Mouse (Mus musculus): ENCODE results near the gene Higd1a. TPM values are rescaled to one million over a fixed set of nuclear protein-coding genes. Genes with fewer than 3 reads are reported as not detected.

The Higd1a gene
- 110 TPM for polyA plus RNA-seq (2017; shearing (Covaris generic))

DNA sequence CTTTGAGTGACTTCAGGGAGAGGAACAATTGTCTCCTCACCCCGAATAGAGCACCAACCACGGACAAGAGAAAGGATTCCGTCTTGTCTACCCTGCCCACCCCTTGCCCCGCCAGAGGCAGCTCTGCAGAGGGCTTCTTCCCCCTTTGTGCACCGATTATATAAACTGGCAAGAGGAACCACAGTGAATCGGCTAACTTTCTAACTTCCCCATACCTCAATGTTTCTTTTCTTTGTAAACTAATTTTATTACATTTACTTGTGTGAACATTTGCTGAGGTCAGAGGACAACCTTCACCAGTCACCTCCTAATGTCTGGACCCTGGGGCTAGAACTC is at the start of gene Higd1a:
Gene Higd1a (minus strand): TSS at position 210 of the 336 bp plus-strand sequence.

DNA sequence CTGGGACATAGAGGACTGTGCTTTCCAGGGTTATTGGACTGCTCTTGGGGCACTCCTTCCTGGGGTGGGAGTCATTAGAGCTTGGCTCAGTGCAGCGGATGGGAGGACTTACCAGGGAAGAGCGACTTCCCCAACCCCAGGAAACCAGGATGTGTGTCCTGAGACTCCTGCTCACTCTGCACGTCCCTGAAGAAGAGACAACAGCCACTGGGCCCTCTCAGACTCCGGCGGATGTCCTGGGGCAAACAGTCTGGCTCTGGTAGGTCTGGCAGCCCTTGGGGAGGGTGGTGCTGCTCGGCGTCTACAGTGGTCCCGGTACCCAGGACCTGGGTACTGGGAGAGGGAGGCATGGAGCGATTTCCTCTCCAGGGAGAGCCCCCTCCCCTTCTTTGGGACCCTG is 40.1 kb upstream of the Higd1a start, which contains the start of gene Ackr2:
Gene Ackr2 (plus strand): TSS at position 111 of the 400 bp plus-strand sequence.

DNA sequence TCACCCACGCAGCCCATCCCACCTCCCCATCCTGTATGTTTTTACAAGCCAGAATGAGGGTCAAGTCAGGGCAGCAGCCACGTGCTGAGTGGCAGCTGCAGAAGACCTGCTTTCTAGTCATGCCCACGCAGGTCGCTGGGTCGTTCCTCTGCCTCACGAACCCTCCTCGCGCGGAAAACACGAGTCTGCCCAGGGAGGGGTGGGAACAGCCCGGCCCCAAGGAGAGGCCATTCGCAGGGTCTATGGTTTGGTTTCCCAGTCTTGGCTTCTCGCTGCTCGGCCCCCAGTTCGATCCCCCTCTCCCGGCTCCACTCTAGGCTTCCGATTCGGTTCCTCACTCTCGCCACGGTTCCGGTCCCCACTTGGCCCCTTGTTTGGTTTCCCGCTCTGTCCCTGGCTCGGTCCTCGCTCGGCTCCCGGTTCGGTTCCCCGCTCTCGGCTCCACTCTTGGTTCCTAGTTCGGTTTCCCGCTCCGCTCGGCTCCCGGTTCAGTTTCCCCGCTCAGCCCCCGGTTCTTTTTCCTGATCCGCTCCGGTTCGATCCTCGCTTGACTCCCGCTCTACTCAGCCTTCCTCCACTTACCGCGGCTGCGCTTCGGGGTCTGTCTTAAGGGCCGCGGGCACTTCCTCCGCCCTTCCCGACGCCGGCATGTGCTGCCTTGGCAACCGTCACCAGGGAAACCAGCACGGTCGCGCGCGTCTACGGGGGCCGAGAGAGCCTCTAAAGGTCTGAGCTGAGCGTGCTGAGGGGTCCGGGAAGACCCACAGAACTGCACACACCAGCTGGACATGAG is 19.1 kb downstream of the Higd1a start, which contains the start of gene Ccdc13:
Gene Ccdc13 (minus strand): TSS at position 633 of the 793 bp plus-strand sequence.

Other genes starting within 250 kb of the Higd1a start
- not detected for gene Lyzl4, start 216.3 kb downstream of the Higd1a start, polyA plus RNA-seq (2017; shearing (Covaris generic))
- 21.9 TPM for gene Vipr1, start 215.6 kb downstream of the Higd1a start, polyA plus RNA-seq (2017; shearing (Covaris generic))
- gene Sec22c, start 152.9 kb downstream of the Higd1a start, polyA plus RNA-seq (2017; shearing (Covaris generic)): 19.0 TPM
- 18.1 TPM for gene Ss18l2, start 148.0 kb downstream of the Higd1a start, polyA plus RNA-seq (2017; shearing (Covaris generic))
- gene Nktr, start 139.2 kb downstream of the Higd1a start, polyA plus RNA-seq (2017; shearing (Covaris generic)): 165 TPM
- gene Zfp651, start 99.0 kb downstream of the Higd1a start, polyA plus RNA-seq (2017; shearing (Covaris generic)): 0.35 TPM
- not detected for gene Klhl40, start 80.8 kb downstream of the Higd1a start, polyA plus RNA-seq (2017; shearing (Covaris generic))
- not detected for gene Hhatl, start 65.9 kb downstream of the Higd1a start, polyA plus RNA-seq (2017; shearing (Covaris generic))
- not detected for gene Ccdc13, start 18.9 kb downstream of the Higd1a start, polyA plus RNA-seq (2017; shearing (Covaris generic))
- gene Ackr2, start 40.0 kb upstream of the Higd1a start, polyA plus RNA-seq (2017; shearing (Covaris generic)): not detected
- gene Cyp8b1, start 57.9 kb upstream of the Higd1a start, polyA plus RNA-seq (2017; shearing (Covaris generic)): not detected
- gene Fam198a, start 92.6 kb upstream of the Higd1a start, polyA plus RNA-seq (2017; shearing (Covaris generic)): not detected
- not detected for gene Pomgnt2, start 138.7 kb upstream of the Higd1a start, polyA plus RNA-seq (2017; shearing (Covaris generic))